Mouse (Mus musculus) bone marrow macrophage, adult 2 months (primary cell): Measurements from ENCODE around the gene Hapln3.

Experiments used
- CTCF ChIP-seq: IDR thresholded peaks from 2 replicates; pipeline ENCODE4 v1.5.1; 2012; ENCODE audit warnings: low read depth, mild to moderate bottlenecking, low read length, moderate library complexity
- POLR2A ChIP-seq: IDR thresholded peaks from 2 replicates; pipeline ENCODE4 v1.6.1; 2012; ENCODE audit warnings: mild to moderate bottlenecking, low read depth, low read length, borderline replicate concordance

DNA sequence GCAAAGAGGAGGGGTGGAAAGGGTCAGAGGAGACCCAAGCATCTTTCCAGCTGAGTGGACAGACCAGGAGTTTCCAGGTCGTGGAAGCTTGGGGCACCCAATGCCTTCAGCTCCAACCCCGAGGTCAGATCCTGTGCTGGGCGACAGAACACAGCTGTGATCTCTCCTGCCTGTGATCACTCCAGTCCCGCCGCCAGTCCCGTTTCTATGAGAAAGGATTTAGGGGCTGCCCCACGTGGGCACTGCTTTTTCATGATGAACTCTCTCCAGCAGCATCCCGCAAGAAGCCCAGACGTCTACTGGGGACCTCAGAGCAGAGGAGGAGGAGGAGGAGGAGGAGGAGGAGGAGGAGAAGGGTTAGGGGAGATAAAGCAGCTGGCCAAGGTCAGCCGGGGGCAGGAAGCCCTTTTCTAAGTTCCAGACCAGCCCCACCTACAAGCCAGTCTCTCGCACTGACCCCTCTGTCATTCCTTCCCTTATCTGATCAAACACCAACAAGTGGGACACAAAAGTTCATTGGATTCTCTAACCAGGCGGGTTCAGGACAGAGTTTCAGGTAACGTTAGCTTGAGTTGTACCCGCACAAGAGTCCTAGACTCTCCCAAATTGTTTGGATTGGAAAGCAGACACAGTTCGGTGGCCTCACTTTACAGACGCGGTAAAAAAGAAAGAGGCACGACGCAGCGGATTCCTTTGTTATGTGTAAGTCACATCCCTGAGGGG is 17.3 kb upstream of the Hapln3 start:
- no peak for TF ChIP-seq POLR2A
- no peak for TF ChIP-seq CTCF
